Mouse (Mus musculus): ENCODE measurements around the gene Fpgs.

Fpgs gene

DNA sequence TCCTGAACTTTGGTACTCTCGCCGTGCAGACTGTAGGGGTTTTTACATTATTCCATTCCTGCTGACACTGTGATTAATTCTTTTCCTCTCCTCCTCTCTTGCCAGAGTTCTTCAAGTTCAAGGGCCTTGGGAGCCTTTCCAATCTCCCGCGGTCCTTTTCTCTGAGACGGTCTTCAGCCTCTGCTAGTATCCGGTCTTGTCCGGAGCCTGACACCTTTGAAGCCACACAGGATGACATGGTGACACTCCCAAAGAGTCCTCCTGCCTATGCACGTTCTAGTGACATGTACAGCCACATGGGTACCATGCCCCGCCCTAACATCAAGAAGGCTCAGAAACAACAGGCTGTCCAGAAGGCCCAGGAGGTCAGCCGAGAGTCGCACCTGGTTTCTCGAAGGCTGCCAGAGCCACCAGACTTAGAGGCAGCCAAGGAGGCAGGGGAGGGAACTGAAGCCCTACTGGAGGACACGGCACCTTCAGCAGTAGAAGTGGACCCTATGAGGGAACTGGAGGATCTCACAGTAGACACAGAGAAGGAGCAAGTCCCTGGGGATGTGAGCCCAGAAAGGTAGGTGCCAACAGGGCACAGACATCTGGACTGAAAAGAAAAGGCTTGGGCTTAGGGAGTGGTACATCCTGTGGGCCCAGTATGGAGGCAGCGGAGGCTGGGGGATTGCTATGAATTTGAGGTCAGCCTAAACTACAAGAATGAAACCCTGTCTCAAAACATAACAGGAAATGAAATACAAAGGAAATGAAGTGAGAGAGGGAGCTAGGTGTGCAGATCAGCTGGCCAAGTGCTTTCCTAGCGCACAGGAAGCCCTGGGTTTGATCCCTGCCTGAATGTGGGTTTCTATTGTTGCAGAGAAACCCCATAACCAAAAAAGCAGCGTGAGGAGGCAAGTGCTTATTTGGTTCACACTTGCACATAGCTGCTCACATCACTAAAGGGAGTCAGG is 21.2 kb upstream of the Fpgs start:
- DNase-seq (ENCODE audit: low spot score) = no peak

DNA sequence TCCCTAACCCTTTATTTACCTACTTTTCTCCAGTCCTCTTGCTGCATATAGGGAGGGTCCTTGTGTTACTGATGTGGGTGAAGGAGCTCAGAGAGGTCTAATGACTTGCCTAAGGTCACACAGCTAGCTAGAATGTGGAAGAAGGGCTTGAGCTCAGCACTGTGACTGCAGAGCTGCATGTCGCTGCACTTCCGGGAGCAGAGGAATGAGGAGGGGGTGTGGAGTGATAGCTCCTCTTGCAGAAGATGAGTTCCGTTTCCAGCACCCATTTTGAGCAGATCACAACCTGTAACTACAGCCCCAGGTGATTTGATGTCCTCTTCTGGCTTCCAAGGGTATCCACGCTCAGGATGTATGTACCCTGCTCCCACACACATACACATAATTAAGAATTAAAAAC is 20.2 kb upstream of the Fpgs start:
- DNase-seq (ENCODE audit: low spot score) = no peak

DNA sequence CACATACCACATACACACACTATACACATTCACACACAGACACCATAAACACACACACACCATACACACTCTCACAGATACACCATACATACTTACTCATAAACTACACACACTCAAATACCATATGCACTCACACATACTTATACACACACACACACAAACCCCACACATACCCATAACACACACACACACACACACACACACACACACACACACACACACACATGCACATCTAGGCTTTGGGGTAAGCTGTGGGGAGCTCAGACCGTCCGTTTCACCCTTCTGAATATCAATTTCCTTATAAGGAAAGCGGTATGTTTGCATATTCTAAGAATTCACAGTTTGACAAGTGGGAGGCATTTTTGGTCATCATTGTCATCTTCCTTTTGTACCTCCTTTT is 18.6 kb upstream of the Fpgs start:
- no peak for DNase-seq (ENCODE audit: low spot score)

DNA sequence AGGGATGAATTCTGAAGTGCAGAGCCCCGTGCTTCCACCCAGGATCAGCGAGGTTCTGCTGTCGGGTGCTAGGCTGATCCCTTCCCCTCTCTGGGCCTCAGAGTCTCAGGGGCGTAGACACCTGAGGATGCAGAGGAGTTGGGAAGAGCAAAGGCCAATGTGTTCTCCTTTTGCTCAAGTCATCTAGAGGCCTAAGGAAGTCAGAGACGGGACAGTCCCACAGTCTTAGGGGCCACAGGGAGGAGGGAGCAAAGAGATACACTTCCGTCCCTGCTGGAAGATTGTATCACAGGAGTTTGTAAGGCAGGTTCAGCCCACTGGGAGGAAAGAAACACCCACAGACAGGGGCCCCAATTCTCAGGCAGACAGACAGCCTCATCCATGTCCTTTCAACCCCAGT is 18.1 kb upstream of the Fpgs start:
- DNase-seq (ENCODE audit: low spot score) = no peak

DNA sequence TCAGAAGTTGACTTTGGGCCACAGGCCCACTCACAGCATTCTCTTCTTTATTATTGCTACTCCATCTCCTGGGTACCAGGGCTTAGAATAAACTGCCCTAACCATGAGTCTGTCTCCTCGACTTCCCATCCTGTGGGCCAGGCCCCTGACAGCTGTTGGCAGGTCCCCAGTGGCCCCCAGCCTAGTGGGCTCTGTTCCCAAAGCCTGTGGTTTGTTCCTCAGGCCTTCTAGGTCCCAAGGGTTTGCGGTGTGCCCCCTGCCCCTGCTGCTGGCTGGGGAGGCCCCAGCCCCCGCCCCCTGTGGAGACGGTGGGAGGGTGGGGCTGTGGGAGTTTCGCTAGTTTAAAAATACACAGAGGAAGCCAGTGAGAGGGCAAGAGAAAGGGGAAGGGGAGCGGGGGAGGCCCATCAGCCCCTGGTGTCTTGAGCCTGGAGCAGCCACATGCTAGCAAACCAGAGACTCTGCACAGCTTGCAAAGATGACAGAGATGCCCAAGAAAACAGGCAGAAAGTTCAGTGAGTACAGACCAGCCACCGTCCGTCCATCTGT is 16.8 kb upstream of the Fpgs start, which contains the start of gene Sh2d3c:
TSS of gene Sh2d3c (plus strand) at position 375 of the 549 bp plus-strand sequence.
- no peak for DNase-seq (ENCODE audit: low spot score)

DNA sequence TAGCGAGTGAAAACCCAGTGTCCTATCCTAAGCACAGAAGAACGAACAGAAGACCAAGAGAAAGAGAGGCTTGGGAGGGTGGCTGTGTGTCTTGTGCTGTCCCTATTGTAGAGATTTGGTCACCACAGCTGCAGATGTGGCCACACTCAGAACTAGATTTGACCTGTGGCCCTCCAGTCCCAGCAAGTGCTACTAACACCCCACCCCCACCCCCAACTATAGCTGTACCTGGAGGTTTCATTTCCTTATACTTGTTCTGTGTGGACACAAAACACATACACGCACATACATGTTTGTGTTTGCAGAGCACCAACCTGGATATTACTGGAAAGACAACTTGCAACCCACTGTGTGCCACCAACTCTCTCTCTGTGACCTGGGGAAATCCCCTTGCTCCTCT is 16.1 kb upstream of the Fpgs start:
- DNase-seq (ENCODE audit: low spot score) = no peak

DNA sequence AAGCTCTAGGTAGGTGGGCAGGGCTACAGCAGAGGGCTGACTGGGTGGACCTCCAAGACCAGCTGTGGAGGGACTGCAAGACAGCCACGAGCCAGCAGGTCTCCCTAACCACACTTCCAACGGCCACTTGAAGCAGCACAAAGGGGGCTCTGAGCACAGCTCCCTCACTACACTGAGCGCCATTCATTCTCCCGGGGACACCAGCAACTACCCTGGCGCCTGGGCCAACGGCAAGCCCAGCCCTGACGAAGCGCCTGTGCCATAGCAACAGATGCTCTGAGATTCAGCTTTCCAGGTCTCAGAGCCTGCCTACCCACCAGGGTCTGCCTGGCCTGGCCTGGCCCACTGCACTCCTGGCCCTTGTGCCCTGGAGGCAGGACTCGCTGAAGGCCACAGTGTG is 14.8 kb upstream of the Fpgs start:
- no peak for DNase-seq (ENCODE audit: low spot score)

DNA sequence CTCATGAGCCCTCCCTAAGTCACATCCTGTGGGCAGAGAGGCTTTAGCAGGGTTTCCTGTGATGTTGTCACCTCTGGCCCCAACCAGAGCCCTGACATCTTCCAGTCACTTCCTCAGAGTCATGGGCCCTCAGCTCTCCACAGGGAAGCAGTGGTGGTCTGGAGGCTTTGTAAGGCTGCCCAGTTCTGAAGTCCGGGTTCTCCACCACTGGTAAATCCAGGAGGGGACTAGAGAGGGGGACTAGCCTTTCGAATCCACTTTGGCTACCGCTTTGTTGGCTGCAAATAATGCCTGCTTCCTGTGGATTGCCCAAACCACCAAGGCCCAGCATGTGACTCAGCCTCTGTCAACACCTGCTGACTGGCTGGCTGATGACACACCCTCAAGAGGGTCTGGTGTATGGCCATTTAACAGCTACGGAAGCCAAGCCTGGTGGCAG is 11.1 kb upstream of the Fpgs start:
- no peak for DNase-seq (ENCODE audit: low spot score)

DNA sequence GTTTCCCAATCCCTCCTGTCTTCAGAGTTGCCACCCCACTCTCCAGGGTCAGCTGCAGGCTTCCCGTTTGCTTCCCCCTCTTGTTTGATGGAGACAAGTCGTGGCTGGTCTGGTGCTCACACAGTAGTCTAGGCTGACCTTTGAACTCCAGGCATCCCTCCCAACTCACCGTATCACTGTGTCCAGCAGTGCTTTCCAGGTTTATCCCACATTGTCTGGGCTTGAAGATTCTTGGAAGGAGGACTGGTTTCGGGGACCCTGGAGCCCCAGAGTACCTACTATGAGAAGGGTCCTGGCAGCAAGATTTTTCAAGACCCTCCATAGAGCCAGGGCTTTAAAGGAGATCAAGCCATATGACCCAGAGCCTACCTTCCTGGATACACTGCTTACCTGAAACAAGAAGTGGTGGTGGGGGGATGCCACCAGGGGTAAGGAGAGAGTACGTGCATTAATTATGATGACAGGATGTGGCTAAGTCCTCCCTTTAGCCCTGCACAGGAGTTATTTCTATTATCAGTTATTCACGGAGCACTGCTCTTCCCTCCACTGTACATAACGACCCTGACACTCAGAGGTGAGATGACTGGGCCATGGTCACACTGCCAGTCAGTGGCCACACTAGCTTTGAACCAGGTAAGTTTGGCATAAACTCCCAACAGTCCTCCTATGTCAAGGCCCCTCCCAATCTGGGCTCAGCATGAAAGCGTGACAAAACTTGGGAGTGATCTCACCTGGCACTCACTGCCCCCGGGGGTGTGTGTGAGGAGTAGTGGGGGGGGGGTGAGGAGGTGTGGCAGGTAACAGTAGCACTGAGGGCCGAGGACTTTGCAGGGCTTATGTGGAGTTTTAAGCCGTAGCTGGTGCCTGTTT is 10.4 kb upstream of the Fpgs start:
- no peak for DNase-seq (ENCODE audit: low spot score)

DNA sequence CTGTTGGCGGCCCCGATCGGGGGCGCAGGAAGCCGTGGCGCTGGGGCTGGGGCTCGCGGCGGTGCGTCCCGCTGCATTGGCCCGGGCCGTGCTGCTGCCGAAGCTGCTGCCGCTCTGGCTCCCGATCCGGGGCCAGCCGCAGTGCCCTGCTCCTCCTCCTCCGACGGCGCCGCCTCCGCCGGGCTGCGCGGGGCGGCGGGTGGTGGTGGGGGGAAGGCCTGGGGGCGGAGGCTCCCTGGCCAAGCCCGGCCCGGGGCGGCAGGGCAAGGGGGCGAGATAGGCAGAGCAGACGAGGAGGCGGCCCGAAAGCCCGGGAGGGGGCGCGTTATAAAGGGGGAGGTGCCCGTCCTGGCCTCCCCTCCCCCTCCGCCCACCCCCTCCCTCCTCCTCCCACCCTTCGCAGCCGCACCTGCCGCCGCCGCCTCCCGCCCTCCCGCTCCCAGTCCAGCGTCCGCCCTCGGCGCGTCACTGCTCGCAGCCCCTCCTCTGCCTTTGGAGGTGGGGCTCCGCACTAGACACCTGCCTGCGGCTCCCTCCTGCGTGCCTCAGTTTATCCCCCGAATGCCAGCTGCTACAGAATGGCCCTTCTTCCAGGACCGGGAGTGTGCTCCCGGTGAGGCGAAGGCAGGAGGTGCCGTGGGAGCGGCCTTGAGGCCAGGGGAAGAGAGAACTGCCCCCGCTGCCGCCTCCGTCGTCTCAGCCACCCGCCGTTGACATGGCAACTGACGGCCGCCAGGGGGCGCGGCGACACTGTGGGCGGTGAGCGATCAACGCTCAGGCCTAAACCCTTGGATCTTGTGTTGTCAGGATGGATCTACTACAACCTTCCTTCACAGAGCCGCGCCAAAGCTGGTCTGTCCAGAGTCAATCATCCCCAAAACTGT is 9.2 kb upstream of the Fpgs start, which contains the start of gene Cdk9:
TSS of gene Cdk9 (minus strand) at position 143 of the 884 bp plus-strand sequence.
- peak; percentile 93 for DNase-seq (ENCODE audit: low spot score)

DNA sequence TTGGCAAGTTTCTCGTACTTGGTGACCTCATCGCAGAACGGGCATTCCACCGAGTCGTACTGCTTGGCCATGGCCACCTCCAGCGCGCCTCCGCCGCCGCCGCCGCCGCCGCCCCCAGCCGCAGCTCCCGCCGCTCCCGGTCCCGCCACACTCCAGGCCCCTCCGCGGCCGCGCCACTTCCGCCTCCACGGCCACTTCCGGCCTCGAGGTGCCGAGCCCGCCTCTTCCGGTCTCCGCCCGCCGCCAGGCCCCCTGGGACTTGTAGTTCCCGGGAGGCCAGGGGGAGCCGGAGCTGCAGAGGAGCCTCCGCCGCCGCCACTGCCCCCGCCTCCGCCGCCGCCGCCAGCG is 8.6 kb upstream of the Fpgs start:
- DNase-seq (ENCODE audit: low spot score) = peak; percentile 94

DNA sequence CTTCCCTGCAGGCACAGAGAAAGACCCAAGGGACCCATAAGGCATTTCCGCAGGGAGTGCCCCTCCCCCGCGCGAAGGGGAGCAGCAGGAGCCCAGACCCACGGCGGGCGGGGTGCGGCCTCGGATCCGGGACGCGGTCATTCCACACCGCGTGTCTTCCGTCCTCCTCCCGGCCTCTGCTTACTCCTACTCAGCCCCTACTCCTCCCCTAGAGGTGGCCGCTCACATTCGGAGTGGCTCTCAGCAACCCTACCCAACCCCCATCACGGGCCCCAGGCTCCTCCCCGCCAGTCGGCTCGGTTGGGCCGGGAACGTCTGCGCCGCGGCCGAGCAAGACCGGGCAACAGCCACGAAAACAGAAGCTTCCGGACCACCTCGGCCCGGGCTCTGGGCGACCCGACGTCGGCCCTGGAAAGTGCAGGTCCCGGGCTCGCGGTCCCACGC is 8.2 kb upstream of the Fpgs start:
- DNase-seq (ENCODE audit: low spot score) = peak; percentile 67

DNA sequence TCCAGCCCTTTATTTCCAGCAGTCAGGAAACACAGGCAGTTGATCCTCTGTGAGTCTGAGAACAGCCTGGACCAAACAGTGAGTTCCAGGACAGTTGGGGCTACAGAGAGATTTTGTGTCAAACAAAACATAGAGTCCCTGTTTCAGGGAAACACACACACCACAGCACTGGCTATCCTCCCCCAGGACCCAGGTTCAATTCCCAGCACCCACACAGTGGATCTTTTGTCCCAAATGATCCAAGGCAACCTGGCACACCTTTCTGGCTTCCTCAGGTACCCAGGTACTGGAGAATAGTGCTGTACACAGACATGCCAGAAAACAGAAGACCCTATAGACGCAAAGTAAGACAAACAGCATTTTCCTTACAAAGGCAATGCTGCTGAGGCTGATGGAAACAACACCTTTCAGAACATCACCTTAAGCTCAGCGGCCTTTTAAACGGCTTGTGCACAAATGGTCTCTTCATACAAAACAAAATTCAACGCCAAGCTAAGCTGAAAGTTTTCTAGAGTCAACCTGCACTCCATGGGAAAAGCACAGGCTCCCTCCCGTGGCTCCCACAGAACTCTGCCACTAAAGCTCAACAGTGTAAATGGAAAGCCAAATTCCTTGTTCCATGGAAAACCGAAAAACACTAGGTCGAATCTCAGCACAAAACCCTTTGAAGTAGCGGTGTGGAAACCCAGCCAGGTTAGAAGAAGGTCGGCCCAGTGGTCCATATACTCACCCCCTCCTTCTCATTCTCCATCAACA is 7.5 kb upstream of the Fpgs start:
- DNase-seq (ENCODE audit: low spot score) = no peak

DNA sequence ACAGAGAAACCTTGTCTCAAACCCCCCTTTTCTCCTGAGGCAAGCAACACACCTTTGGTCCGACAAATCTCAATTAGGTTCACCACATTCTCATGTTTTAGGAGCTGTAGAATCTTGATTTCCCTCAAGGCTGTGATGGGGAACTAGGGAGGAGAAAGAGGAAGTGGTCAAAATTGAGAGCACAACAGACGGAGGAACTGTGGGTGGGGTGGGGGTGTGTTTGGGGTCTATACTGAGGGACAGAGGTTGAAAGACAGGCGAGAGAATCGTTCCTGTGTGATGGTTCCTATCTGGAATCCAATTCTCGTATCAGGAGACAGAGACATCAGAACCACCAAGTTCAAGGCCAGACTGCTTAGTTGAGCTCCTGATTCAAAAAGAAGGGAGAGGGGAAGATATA is 6.5 kb upstream of the Fpgs start:
- DNase-seq (ENCODE audit: low spot score) = no peak

DNA sequence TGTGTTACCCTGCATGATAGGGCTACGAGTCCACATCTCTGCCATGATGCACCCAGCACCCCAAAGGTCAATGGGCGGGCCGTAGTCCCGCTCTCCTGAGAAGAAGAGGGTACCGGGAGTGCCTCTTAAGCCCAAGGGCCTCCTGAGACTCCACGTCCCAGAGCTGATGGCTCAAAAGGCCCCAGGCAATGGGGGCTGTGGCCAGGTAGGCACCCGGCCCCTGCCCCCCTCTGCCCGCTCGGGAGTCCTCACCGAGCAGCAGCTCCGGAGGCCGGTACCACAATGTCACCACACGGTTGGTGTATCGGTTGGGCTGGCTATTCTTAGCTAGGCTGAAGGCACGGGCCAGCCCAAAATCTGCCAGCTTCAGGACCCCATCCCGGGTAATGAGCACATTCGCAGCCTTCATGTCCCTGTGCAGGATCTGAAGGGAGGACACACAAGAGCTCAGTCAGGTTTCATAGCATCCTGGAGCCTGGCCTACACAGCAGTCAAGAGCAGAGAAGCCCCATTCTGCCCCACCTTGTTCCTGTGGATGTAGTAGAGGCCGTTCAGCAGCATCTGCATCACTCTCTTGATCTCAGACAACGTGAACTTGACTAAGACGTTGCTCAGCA is 5.7 kb upstream of the Fpgs start:
- no peak for DNase-seq (ENCODE audit: low spot score)

DNA sequence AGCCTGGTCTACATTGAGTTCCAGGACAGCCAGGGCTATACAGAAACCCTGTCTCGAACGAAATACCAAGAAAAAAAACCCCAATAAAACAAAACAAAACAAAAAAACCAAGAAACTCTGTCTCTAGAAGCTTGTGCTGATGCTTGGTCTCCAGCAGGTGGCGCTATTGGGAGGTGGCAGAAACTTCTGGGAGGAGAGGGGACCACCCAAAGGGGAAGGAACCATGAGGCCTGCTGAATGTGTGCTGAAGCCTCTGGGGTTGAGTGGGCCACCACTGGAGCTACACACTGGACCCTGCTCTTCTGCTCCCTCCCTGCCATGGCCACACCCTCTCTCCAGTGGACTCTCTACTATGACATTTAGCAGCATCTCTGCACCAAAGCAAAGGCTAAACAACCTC is 4.7 kb upstream of the Fpgs start:
- DNase-seq (ENCODE audit: low spot score) = peak; percentile 83

DNA sequence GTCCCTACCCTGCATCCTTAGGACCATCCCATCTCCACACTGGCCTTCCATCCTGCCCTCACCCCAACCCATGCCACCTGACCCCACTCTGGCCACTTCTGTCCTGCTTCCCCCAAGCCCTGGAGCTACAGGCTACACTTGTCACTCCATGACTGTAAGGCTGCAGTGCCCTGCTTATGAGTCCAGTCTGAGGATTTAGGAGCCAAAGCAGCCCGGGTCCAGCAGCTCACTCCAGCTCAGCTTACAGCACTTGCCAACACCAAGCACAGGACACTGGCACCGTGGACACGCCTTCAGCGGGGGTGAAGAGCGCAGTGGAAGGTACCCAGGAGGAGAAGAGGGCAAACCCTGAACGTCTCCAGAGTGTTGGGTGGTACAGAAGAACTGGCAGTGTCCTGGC is 3.0 kb upstream of the Fpgs start:
- no peak for DNase-seq (ENCODE audit: low spot score)

DNA sequence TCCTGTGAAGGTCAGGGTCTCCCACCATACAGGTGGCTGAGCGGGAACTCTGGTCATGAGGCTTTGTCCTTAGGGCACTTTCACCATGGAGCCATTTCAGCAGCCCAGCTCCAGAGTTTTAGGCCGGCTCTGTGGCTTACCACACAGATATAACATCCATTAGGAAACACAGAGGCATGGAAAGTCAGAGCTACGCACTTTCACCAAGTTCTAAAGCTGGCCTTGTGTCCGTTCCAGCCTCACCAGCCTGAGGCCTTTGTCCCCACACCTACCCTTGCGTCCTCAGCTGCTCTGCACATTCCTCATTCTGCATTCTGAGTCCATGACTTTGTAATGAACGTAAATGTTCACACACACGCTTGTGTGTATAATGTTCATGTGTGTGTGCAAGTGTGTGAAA is 1.1 kb upstream of the Fpgs start:
- no peak for DNase-seq (ENCODE audit: low spot score)

DNA sequence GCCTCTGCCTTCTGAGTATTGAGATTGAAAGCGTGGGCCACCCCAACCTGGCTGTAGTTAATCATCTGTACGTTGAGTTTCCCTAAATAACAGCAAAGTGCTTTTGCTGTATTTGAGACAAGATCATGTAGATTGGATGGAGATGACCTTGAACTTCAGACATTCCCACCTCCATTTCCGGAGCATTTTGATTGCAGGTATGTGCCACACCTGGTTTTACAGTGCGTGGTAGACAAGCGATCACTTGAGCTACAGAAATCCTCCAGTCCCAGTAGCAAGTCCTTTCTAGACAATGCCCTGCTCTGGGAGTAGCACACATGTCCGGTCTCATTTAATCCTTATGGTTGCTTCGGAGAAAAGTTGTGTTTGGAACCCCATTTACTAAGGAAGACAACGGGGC is 899 bp downstream of the Fpgs start:
- no peak for DNase-seq (ENCODE audit: low spot score)

DNA sequence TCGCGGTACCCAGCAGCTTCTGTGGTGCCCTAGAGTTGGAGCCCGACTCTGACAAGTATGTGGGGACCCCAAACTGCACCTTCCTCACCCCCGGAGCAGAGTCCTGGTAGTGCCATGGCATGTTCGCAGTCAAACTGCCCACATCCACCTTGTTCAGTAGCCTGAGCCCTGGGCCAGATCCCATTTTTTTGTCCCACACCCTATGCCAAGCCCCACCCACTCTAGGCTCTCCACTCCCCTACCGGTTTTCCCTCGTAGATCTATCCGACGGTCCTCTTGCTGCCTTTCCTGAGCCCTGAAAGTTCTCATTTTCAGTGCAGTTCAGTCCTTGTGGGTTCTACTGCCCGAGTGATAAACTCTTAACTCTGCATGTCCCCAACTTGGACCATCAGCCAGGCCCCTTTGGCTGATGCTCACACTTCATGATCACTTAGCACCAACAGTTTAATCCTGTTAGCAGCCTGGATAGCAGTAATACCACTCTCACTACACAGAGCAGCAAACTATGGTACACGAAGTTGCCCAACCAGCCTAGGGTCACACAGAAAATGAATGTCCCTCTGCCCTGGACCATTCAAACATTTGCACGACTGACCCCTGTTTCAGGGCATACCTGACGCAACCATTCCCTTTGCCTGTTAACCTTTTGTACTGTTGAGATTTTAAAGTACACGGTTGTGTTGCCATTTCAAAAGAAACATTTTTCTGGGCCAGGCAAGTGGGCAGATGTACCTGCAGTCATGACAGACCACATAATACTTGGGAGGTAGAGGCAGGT is 2.8 kb downstream of the Fpgs start:
- no peak for DNase-seq (ENCODE audit: low spot score)

Measured in embryo, embryonic 10.5 days (tissue).